Mouse (Mus musculus) ES-CJ7 (cell line): ENCODE data around the gene Gm28048.

ENCODE experiments used
- DNase-seq: peaks from one replicate; pipeline ENCODE4 v3.0.0; 2011; ENCODE audit warnings: low read depth, low spot score

Gene Gm28048

GRCm38 (mm10) chr11:22981984-22982757, at the start of gene Gm28048, which contains the start of gene Commd1:
Gene Gm28048 (minus strand): TSS chr11:22982090.
Gene Commd1 (minus strand): TSS chr11:22982382.
- DNase-seq = peak; percentile 94

GRCm38 (mm10) chr11:23029399-23029798, 47.5 kb upstream of the Gm28048 start:
- DNase-seq = no peak

GRCm38 (mm10) chr11:23028957-23029356, 47.1 kb upstream of the Gm28048 start:
- no peak for DNase-seq

- no peak for DNase-seq
Observed at GRCm38 (mm10) chr11:23024169-23024568, 42.3 kb upstream of the Gm28048 start.

GRCm38 (mm10) chr11:23023155-23023554, 41.3 kb upstream of the Gm28048 start:
- DNase-seq = no peak

- DNase-seq = no peak
Observed at GRCm38 (mm10) chr11:23020841-23021240, 39.0 kb upstream of the Gm28048 start.

GRCm38 (mm10) chr11:23020116-23020770, 38.4 kb upstream of the Gm28048 start:
- no peak for DNase-seq

- DNase-seq = no peak
Observed at GRCm38 (mm10) chr11:23017943-23018342, 36.1 kb upstream of the Gm28048 start.

GRCm38 (mm10) chr11:23014996-23015395, 33.1 kb upstream of the Gm28048 start:
- no peak for DNase-seq

GRCm38 (mm10) chr11:23013580-23014294, 31.8 kb upstream of the Gm28048 start:
- DNase-seq = peak; percentile 77

- DNase-seq = no peak
Observed at GRCm38 (mm10) chr11:23013096-23013495, 31.2 kb upstream of the Gm28048 start.

GRCm38 (mm10) chr11:23008824-23009200, 26.9 kb upstream of the Gm28048 start:
- DNase-seq = no peak

GRCm38 (mm10) chr11:23008181-23008823, 26.4 kb upstream of the Gm28048 start:
- DNase-seq = peak; percentile 90

GRCm38 (mm10) chr11:23007481-23008180, 25.7 kb upstream of the Gm28048 start, which contains the start of gene Fam161a:
Gene Fam161a (plus strand): TSS chr11:23007531.
- peak; percentile 97 for DNase-seq

GRCm38 (mm10) chr11:23007166-23007480, 25.2 kb upstream of the Gm28048 start:
- no peak for DNase-seq

- DNase-seq = no peak
Observed at GRCm38 (mm10) chr11:23005276-23005675, 23.4 kb upstream of the Gm28048 start.

- DNase-seq = no peak
Observed at GRCm38 (mm10) chr11:22998308-22998707, 16.4 kb upstream of the Gm28048 start.

- DNase-seq = no peak
Observed at GRCm38 (mm10) chr11:22995461-22995860, 13.6 kb upstream of the Gm28048 start.

- no peak for DNase-seq
Observed at GRCm38 (mm10) chr11:22994271-22994670, 12.4 kb upstream of the Gm28048 start.

GRCm38 (mm10) chr11:22991218-22991835, 9.4 kb upstream of the Gm28048 start:
- peak; percentile 32 for DNase-seq
